ENCODE assay signal across 12 mouse cellular contexts in genomic region chr4:139054300-139054923, GRCm38 (mm10). TPM values are rescaled to one million over a fixed set of nuclear protein-coding genes. Genes with fewer than 3 reads are reported as not detected.
A peak's percentile ranks its signal among the peaks of the same experiment; 100 is the strongest.
DNase-seq lines count a peak whose midpoint lies in the region; ATAC-seq and TF ChIP-seq lines count a peak whose summit lies in the region.
"Had no signal": no experiment of that assay in that cellular context is flagged by ENCODE, and none has a peak within 500 bp of the region (broad histone marks: within the 10 kb centered on the region; RNA-seq: fewer than 3 reads in every experiment).

No protein-coding gene starts in this region.

- H3K9me3 ChIP-seq in heart, embryonic 13.5 days = no peaks in the 10 kb centered on the region
- no peaks in the 10 kb centered on the region for H3K9me3 ChIP-seq in hindbrain, embryonic 15.5 days
- no peaks in the 10 kb centered on the region for H3K9me3 ChIP-seq in neural tube, embryonic 13.5 days
- H3K9me3 ChIP-seq: embryonic facial prominence, embryonic 12.5 days had no signal

- intact Hi-C loops in heart, postnatal 36 days (cut with DNase I) = no loop called here

- H3K27me3 ChIP-seq in heart, embryonic 13.5 days (replicated peaks) = peaks cover 16% of the 10 kb centered on the region; the same call in 1 of the 2 replicates
- H3K27me3 ChIP-seq in hindbrain, embryonic 15.5 days = peaks cover 4% of the 10 kb centered on the region; the same call in 1 of the 2 replicates
- H3K27me3 ChIP-seq in neural tube, embryonic 13.5 days = peaks cover 16% of the 10 kb centered on the region
- H3K27me3 ChIP-seq: CH12.LX had no signal

- H3K4me2 ChIP-seq in heart, embryonic 13.5 days = no peak overlapping the region
- no peak overlapping the region for H3K4me2 ChIP-seq in hindbrain, embryonic 15.5 days
- H3K4me2 ChIP-seq in neural tube, embryonic 13.5 days = no peak overlapping the region
- H3K4me2 ChIP-seq: embryonic facial prominence, embryonic 12.5 days had no signal

- H3K27ac ChIP-seq in heart, embryonic 13.5 days (replicated peaks) = no peak overlapping the region
- H3K27ac ChIP-seq in cortical plate, adult 2 months (ENCODE audit: insufficient read depth, low read length) = no peak overlapping the region
- H3K27ac ChIP-seq in hindbrain, embryonic 15.5 days (replicated peaks) = peak overlapping the region; percentile 67
- H3K27ac ChIP-seq in neural tube, embryonic 13.5 days (replicated peaks) = peak overlapping the region; percentile 77
- H3K27ac ChIP-seq: embryonic facial prominence, embryonic 12.5 days had no signal

- H3K36me3 ChIP-seq in heart, embryonic 13.5 days = no peaks in the 10 kb centered on the region
- H3K36me3 ChIP-seq in hindbrain, embryonic 15.5 days = no peaks in the 10 kb centered on the region
- H3K36me3 ChIP-seq in neural tube, embryonic 13.5 days = no peaks in the 10 kb centered on the region
- H3K36me3 ChIP-seq: embryonic facial prominence, embryonic 12.5 days had no signal

- no peak overlapping the region for H3K4me3 ChIP-seq in heart, embryonic 13.5 days
- no peak overlapping the region for H3K4me3 ChIP-seq in cortical plate, adult 2 months (ENCODE audit: insufficient read depth, low read length)
- no peak overlapping the region for H3K4me3 ChIP-seq in hindbrain, embryonic 15.5 days
- H3K4me3 ChIP-seq in neural tube, embryonic 13.5 days = no peak overlapping the region
- H3K4me3 ChIP-seq: embryonic facial prominence, embryonic 12.5 days had no signal

- ATAC-seq in heart, embryonic 13.5 days (ENCODE audit: extremely low read depth, insufficient number of reproducible peaks, low FRiP score, low TSS enrichment) = no peak
- peak; percentile 69 for ATAC-seq in hindbrain, embryonic 15.5 days (ENCODE audit: low FRiP score, low read depth)
- ATAC-seq in neural tube, embryonic 13.5 days (ENCODE audit: low read depth) = peak; percentile 60
- no peak for ATAC-seq in erythroid progenitor cell, adult 5-6 weeks (replicated peaks; ENCODE audit: low FRiP score, poor library complexity, severe bottlenecking)

- H3K4me1 ChIP-seq in heart, embryonic 13.5 days = peaks cover 9% of the 10 kb centered on the region
- peaks cover 10% of the 10 kb centered on the region for H3K4me1 ChIP-seq in cortical plate, adult 2 months (ENCODE audit: control insufficient read depth, insufficient read depth, low read length)
- peaks cover 32% of the 10 kb centered on the region for H3K4me1 ChIP-seq in hindbrain, embryonic 15.5 days (replicated peaks)
- H3K4me1 ChIP-seq in neural tube, embryonic 13.5 days (replicated peaks) = peaks cover 27% of the 10 kb centered on the region
- H3K4me1 ChIP-seq: embryonic facial prominence, embryonic 12.5 days had no signal

- peak; percentile 45 for TF ChIP-seq CTCF in cortical plate, adult 2 months (IDR thresholded peaks at IDR 0.05; ENCODE audit: extremely low read depth, insufficient read depth, low read length)

- no peak for DNase-seq in heart, postnatal 36 days
- no peak for DNase-seq in kidney, adult 8-10 months
- no peak for DNase-seq in kidney, postnatal 25 days

- WGBS in heart, embryonic 13.5 days = 47% methylated on average over 9 of the region's 9 CpGs
- 39% methylated on average over 9 of the region's 9 CpGs for WGBS in hindbrain, embryonic 15.5 days
- WGBS in neural tube, embryonic 13.5 days = 39% methylated on average over 9 of the region's 9 CpGs

- H3K9ac ChIP-seq in heart, embryonic 13.5 days = 0 out of 2 replicates have a peak overlapping the region, but pooled peaks have one; percentile 1
- H3K9ac ChIP-seq in hindbrain, embryonic 15.5 days = no peak overlapping the region
- H3K9ac ChIP-seq in neural tube, embryonic 13.5 days = no peak overlapping the region
- H3K9ac ChIP-seq: embryonic facial prominence, embryonic 12.5 days had no signal

- TF ChIP-seq POLR2A in cortical plate, adult 2 months (IDR thresholded peaks at IDR 0.05; ENCODE audit: extremely low read depth, insufficient read depth, low read length) = no peak

RNA-seq across cellular contexts. Expression of gene Htr6, which starts 21.0 kb away (rescaled TPM):
- polyA plus RNA-seq in heart, embryonic 13.5 days (2015; fragmentation: Nextera tagmentation; extraction: Ambion mirVana) = not detected in 2 replicates
- not detected for total RNA-seq in heart, postnatal 36 days (2021)
- polyA plus RNA-seq in cortical plate, adult 2 months (2012; rRNA removed) = 7.4 and 7.5 TPM in 2 replicates
- 0.43 and 0.83 TPM in 2 replicates for polyA plus RNA-seq in hindbrain, embryonic 15.5 days (2015; fragmentation: Nextera tagmentation; extraction: Ambion mirVana)
- polyA plus RNA-seq in neural tube, embryonic 13.5 days (2015; fragmentation: Nextera tagmentation; extraction: Ambion mirVana) = 0.45 and 0.60 TPM in 2 replicates
- total RNA-seq in erythroid progenitor cell, adult 5-6 weeks (2015; ENCODE audit: low replicate concordance) = not detected in 2 replicates
- total RNA-seq in erythroid progenitor cell, adult 5-6 weeks (2017; ENCODE audit: low replicate concordance) = not detected in 2 replicates
- total RNA-seq: CH12.LX; neutrophil, adult 5-6 weeks had no signal
- polyA plus RNA-seq: liver, embryonic 16.5 days had no signal

RNA-seq across cellular contexts. Expression of gene Nbl1, which starts 38.4 kb away (rescaled TPM):
- 13.4 and 15.2 TPM in 2 replicates for polyA plus RNA-seq in heart, embryonic 13.5 days (2015; fragmentation: Nextera tagmentation; extraction: Ambion mirVana)
- total RNA-seq in heart, postnatal 36 days (2021) = 10 to 100 TPM; 25.5 to 29.1 TPM
- polyA plus RNA-seq in cortical plate, adult 2 months (2012; rRNA removed) = 81.1 and 82.4 TPM in 2 replicates
- polyA plus RNA-seq in hindbrain, embryonic 15.5 days (2015; fragmentation: Nextera tagmentation; extraction: Ambion mirVana) = 53.9 and 55.2 TPM in 2 replicates
- 49.1 and 59.7 TPM in 2 replicates for polyA plus RNA-seq in neural tube, embryonic 13.5 days (2015; fragmentation: Nextera tagmentation; extraction: Ambion mirVana)
- not detected in 2 replicates for total RNA-seq in erythroid progenitor cell, adult 5-6 weeks (2015; ENCODE audit: low replicate concordance)
- total RNA-seq in erythroid progenitor cell, adult 5-6 weeks (2017; ENCODE audit: low replicate concordance) = not detected in 2 replicates
- total RNA-seq: neutrophil, adult 5-6 weeks had no signal

Comparison
In these comparisons a context has a peak if more than half of its experiments do, and no peak if none do; other contexts are left out.
1. ATAC-seq: peak in hindbrain, embryonic 15.5 days (single experiment) and neural tube, embryonic 13.5 days (single experiment); none in heart, embryonic 13.5 days (single experiment) and erythroid progenitor cell, adult 5-6 weeks (single experiment).
2. H3K27ac ChIP-seq: peak in hindbrain, embryonic 15.5 days (single experiment) and neural tube, embryonic 13.5 days (single experiment); none in heart, embryonic 13.5 days (single experiment) and cortical plate, adult 2 months (single experiment).